Mouse (Mus musculus): ENCODE data around the gene Zfp526. TPM values are rescaled to one million over a fixed set of nuclear protein-coding genes. Genes with fewer than 3 reads are reported as not detected.
A peak's percentile ranks its signal among the peaks of the same experiment; 100 is the strongest.
"Not testable (repeated sequence)": the region's sequence is repeated elsewhere in the genome, so short reads cannot be mapped to it uniquely, and the experiment has no call there.

Zfp526 gene
- total RNA-seq, 2 experiments from 2014 or later: 8.4 to 10.2 TPM

DNA sequence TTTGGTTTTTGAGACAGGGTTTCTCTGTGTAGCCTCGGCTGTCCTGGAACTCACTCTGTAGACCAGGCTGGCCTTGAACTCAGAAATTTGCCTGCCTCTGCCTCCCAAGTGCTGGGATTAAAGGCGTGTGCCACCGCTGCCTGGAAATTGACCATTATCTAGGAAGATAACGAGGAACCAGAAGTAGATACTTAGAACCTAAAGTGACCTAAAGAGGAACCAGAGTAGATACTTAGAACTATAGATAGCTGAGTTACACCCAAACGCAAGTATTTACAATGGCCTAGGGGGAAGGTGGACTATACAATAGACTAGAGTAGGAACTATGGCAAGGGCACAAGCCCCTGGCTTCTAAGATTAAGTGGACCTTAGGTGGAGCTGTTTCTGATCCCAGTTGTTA is 44.5 kb downstream of the Zfp526 start:
- not testable (repeated sequence) for DNase-seq (ENCODE audit: low spot score in 2 of 2)

DNA sequence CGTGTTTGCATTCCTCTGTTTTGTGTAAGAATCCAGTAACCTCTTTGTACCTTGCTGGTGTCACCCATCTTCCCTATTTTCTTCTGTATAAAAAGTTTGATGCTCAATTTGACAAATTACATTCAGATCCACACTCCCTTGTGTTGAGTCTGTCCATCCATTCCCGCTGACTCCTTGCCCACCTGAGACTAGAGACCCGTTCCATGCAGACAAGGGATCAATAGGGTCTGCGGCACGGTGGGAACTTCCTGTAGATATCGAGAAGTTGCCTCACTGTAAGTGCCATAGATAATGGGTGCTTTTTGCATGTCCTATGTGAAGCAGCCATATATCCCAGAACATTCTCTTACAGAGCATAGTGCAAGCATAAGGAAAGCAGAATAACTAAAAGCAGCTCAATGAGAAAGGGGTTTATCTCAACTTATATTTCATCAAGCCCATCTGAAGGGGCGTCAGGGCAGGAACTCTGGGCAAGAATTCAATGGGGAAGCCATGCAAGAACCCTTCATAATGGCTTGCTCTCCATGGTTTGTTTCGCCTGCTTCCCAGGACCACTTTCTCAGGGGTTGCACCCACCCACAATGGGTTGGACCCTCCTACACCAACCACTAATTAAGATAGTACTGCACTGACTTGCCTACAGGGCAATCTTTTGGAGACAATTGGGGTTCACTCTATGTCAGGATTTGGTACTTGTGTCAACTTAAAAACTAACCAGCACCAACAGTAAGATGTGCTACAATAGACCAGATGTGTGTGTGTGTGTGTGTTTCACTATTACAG is 45.1 kb downstream of the Zfp526 start:
- no peak for DNase-seq (ENCODE audit: low spot score in 2 of 2)

DNA sequence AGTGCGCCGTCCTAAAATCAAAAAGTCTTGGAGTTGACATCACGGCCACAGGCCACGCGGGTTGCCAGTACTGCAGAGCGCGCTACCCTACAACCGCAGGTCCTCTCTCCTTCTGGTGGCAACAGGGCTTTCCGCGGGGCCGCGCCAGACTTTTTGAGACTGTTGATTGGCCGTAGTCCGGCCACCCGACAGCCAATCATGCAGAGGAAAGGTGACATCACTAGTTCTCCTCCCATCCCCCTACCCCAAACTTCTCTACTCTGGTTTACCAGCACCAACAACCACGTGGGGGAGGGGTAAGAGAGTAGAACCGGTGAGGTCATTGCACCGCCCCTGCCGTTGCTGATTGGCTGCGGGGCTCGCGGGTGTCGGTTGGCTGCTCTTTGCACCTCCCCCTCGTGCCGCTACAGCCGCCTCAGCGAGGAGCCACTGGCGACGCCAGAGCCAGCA is 46.1 kb downstream of the Zfp526 start, which contains the start of gene Cic:
TSS of gene Cic (plus strand) at position 404 of the 450 bp plus-strand sequence.
- DNase-seq (ENCODE audit: low spot score in 2 of 2): peak; percentile 87 to 95

DNA sequence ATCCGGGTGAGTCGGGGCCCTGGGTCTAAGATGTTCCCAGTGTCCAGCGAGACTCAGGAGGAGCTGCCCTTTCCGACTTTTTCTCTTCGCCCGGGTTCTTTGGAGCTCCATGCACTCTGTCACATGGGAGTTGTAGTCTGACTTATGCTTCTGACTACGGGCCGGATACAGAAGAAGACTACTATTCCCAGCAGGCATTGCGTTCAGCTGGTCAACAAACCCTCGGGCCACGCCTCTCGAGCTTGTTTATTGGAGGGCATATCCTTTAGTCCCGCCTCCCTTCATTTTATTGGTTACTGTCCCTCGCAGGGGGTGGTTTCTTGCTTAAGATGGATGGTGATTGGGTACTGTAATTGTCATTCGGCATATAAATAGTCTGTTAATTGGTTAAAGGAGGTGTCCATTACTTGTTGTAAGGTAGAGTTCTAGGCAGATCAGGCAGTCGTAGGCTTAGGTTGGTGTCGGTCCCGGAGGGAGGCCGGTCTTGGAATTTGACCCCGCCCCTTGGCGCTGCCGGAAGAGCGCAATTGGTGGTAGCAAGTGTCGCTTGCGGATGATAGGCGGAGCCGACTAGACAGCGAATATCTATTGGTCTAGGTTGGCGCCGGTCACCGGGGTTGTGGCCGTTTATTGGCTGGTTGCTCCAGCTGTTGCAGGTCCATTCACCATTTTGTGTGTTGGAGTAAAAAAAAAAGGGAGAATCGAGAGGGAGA is 46.7 kb downstream of the Zfp526 start:
- DNase-seq (ENCODE audit: low spot score in 2 of 2): peak; percentile 92

DNA sequence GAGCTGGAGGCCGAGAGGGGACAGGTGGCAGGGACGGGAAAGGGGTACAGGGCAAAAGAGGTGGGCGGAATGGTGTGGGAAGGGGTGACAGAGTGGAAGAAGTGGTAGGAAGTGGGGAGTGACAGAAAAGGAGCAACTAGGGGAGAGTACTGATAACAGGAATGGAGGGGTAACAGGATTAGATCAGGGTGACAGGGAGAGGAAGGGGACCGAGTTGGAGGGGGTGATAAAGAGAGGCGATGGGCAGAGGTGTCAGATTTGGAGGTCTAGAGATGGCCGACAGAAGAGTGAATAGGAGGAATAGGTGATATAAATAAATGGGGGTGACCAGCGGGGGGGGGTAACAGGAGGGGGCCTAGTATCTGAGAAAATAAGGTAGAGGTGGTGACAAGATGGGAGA is 47.4 kb downstream of the Zfp526 start:
- DNase-seq (ENCODE audit: low spot score in 2 of 2): no peak

DNA sequence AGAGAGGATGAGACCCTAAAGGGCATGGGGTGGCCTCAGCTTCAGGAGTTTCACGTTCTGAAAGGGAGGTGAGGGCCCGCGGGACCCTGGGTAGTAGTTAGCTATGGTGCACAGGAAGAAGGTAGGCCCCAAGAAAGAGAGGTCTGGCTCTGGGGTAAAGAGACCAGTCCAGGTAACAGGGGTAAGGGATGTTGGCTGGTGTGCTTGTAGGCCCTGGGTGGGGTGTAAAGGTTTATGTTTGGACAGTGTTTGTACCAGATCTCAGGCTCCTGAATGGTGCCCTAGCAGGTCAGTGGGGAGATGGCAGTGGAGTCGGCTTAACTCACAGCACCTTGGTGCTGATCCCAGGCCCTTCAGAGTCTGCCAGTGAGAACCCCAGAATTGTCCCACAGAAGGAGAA is 47.8 kb downstream of the Zfp526 start:
- peak; percentile 17 to 23 for DNase-seq (ENCODE audit: low spot score in 2 of 2)

DNA sequence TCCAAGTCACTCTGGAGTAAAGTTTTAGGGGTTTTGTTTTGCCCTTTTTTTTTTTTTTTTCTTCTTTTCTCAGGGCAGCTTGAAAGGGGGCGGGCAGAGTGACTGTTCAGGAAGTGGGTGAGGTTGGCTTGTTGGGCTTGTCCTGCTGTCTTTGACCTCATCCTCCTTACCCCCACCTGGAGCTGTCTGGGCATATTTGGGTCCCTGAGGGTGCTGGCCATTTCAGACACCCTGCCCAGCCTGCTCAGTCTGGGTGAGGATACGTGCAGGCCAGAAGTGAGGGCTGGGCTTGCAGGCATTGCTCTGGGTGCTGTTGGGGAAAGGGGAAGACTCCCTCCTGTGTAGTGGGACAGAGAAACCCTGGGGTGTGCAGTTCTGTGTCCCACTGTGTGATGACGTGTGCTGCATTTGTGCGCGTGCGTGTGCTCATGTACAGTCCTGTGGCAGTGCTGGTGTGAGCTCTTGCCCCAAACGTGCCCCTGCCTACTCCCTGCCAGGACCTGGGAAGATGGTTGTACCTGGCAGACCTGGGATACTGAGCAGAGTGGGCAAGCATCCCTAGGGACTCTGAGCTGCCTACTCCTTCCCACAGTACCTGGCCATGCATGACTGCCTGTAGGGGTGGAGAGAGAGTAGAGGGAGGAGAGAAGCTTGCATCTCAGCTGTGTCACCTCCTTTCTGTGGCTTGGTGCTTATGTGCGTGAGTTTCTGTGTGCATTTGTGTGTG is 48.5 kb downstream of the Zfp526 start:
- DNase-seq (ENCODE audit: low spot score in 2 of 2): peak in 1 of 2 experiments; percentile 2

DNA sequence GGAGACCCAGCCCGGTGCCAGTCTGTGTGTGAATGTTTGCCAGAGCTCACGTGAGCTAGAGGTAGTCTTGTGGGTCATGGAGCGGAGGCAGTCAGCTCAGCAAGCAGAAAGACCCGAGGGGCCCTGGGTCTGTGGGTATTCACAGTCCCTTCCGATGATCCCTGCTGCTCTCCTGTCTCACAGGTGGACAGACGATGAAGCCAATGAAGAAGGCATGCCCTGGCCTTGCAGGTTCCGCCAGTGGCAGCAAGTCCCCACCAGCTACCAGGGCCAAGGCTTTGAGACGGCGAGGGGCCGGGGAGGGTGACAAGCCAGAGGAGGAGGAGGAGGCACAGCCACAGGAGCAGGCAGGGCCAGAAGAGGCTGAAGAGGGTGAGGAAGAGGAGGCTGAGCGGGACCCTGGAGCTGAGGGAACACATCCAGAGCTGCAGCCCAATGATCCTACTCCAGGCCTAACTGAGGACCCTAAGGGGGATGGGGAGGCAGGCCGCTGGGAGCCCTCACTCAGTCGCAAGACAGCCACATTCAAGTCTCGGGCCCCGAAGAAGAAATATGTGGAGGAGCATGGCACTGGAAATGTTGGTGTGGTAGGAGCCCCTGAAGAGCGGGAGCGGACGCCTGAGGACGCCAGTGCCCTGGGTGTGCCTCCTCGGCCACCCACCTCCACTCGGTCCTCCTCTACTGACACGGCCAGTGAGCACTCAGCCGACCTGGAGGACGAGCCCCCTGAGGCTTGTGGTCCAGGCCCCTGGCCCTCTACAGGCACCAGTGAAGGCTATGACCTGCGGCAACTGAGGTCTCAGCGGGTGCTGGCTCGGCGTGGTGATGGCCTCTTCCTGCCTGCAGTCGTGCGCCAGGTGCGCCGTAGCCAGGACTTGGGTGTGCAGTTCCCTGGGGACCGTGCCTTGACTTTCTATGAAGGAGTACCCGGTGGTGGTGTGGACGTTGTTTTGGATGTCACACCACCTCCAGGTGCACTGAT is 49.7 kb downstream of the Zfp526 start:
- DNase-seq (ENCODE audit: low spot score in 2 of 2): peak in 1 of 2 experiments; percentile 1

DNA sequence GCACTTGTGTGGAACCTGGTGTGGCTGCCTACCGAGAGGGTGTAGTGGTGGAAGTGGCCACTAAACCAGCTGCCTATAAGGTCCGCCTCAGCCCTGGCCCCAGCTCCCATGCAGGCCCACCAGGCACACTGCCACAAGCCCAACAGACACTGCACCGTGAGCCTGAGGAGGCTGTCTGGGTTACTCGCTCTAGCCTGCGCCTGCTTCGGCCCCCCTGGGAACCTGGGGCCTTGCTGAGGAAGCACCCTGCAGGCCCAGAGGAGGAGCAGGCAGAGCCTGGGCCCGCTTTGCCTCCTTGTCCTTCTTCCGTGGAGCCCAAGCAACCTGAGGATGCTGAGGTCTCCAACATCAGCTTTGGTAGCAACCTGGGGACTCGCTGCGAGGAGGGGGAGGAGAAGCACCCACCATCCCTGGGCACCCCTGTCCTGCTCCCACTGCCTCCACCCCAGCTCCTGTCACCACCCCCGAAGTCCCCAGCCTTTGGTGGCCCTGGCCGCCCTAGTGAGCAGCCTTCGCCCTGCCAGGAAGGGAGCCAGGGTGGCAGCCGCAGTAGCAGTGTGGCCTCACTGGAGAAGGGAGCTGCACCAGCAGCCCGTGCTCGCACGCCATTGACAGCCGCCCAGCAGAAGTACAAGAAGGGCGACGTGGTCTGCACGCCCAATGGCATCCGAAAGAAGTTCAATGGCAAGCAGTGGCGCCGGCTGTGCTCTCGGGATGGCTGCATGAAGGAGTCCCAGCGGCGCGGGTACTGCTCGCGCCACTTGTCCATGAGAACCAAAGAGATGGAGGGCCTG is 50.6 kb downstream of the Zfp526 start:
- peak in 1 of 2 experiments; percentile 1 for DNase-seq (ENCODE audit: low spot score in 2 of 2)

DNA sequence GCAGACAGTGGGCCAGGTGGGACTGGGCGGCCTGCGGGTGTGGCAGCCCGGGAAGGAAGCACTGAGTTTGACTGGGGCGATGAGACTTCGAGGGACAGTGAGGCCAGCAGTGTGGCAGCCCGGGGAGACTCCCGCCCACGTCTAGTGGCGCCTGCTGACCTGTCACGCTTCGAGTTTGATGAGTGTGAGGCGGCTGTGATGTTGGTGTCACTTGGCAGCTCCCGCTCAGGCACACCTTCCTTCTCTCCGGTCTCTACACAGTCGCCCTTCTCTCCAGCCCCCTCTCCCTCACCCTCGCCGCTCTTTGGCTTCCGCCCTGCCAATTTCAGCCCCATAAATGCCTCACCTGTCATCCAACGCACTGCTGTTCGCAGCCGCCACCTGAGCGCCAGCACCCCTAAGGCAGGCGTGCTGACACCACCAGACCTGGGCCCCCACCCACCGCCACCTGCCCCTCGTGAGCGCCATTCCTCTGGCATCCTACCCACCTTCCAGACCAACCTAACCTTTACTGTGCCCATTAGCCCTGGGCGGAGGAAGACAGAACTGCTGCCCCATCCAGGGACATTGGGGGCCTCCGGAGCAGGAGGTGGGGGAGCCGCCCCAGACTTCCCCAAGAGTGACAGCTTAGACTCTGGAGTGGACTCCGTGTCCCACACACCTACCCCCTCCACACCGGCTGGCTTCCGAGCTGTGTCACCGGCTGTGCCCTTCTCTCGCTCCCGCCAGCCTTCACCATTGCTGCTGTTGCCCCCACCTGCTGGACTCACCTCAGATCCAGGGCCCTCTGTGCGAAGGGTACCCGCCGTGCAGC is 51.4 kb downstream of the Zfp526 start:
- DNase-seq (ENCODE audit: low spot score in 2 of 2): peak in 1 of 2 experiments; percentile 1

DNA sequence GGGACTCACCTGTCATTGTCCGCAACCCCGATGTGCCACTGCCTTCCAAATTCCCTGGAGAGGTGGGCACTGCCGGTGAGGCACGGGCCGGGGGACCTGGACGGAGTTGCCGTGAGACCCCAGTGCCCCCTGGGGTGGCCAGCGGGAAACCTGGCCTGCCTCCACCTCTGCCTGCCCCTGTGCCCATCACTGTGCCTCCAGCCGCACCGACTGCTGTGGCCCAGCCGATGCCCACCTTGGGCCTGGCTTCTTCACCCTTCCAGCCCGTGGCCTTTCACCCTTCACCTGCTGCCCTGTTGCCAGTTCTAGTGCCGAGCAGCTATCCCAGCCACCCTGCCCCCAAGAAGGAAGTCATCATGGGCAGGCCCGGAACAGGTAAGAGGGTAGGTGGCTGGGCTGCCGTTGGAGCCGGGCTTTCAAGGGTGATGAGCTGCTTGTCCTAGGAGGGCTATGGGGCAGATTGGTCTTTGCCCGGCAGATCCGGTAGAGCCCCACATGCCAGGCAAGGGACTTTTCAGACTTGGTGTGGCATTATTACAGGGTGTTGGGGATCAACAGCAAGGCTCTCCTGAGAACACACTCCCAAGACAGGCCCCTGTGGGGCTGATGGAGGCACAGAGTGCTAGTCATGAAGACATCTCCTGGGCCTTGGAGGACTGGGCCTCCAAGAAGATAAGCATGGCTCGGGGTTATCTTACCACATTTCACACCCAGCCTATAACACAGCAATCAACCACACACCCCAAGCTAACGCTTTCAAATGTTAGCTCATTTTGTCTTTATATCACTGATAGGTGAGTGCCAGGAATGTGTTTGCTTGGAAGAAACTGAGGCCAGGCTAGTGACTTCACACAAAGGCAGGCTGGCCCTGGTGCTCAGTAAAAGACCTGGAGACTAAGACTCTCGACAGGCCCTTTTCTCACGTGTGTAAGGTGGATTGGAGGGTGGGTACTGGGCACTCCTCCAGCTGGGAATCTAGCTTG is 52.3 kb downstream of the Zfp526 start:
- DNase-seq (ENCODE audit: low spot score in 2 of 2): peak in 1 of 2 experiments; percentile 2

DNA sequence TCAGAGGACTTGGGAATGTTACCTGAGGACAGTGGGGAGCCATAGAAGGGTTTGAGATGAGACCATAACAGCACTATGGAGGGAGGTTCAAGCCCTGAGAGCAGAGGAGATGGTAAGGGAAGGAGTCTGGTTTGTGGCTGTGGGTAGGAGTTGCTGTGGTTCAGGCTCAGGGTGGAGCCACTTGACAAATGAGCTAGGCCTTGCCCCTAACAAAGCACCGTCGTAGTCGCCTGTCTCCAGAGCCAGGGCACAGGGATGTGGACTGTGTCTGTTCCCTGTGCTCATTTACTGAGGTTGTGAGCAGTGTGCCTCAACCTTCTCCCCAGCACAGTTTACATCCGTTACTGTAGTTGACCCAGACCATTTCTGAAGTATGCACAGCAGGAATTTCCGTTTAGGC is 53.3 kb downstream of the Zfp526 start:
- peak in 1 of 2 experiments; percentile 4 for DNase-seq (ENCODE audit: low spot score in 2 of 2)

DNA sequence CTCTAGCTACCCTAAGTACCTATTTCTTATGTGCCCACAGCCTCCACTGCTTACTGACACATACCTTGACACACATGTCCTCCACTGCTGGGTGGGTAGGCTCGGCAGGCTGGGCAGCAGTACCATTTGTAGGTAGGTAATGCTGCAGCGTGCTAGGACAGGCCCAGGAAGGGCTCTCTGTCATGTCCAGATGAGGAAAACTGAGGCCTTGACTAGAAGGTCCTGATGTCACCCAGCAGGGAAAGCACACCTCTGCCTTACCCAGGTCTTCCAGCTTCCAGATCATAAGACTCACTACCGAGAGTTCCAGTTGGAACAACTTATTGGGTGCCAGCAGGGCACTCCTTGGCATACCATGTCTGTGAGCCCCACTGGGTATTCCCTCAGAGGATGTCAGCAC is 53.8 kb downstream of the Zfp526 start:
- DNase-seq (ENCODE audit: low spot score in 2 of 2): peak in 1 of 2 experiments; percentile 1

DNA sequence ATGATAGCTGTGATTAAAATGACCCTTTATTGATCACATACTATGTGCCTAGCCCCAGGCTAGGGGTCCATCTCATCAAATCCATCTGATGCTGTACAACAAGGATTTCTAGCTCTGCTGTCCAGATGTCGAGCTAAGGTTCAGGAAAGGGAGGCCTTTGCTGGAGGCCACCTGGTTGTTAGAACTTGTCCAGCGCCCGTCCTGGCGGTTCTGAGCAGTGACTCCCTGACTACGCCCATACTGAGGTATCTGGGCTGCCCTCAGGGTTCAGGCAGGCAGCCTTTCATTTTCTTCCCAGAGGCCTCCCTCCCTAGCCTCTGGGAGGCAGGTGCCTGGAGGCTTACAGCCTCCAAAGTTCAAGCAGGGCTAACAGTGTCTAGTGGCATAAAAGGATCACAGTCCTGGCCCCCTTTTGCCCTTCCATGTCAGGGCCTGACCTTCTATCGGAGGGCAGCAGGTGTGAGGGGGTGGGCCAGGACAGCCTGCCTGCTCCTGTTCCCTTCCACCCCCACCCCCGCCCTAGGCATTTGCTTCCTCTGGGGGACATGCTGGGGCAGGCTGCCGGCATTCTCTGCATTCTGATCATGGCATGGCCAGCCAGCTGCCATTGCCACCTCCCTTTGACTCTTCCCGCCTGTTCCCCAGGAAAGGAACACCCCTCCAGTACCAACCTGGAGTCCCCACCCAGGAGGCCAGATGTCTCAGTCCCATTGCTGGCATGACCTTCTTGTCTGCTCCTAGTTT is 54.5 kb downstream of the Zfp526 start:
- DNase-seq (ENCODE audit: low spot score in 2 of 2): peak in 1 of 2 experiments; percentile 2
